Mouse (Mus musculus) frontal cortex, postnatal 36 days (tissue): Measurements from ENCODE around the gene B3gnt7.
"Not testable (repeated sequence)": the region's sequence is repeated elsewhere in the genome, so short reads cannot be mapped to it uniquely, and the experiment has no call there.

ENCODE experiments used
- DNase-seq, 2 experiments: peaks; one replicate each; pipeline ENCODE4 v3.0.0; 2022; ENCODE audit warnings: low spot score in 2 of 2

The B3gnt7 gene

GRCm38 (mm10) chr1:86301221-86302091, 1.2 kb upstream of the B3gnt7 start:
- no peak for DNase-seq

GRCm38 (mm10) chr1:86303063-86303872, 636 bp downstream of the B3gnt7 start:
- peak; percentile 46 to 50 for DNase-seq

DNA sequence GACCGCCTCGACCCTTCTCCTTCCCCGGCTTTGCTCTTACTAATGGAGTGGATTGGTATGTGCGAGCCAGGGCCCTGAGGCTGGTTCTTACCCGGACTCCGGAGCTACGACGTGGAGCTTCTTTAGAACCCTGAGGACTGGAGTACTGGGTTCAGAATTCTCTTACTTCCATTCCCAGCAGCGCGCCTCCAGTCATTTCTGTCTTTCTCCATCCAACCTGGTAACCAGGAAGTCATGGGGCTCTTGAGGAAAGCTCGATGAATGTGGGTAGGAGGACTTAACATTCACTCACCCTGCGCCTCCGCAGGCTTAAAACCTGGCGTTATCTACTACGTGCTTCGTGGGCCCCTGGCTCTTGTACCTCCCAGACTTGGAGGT, 1.2 kb downstream of the B3gnt7 start:
- DNase-seq = no peak

GRCm38 (mm10) chr1:86306686-86307085, 4.1 kb downstream of the B3gnt7 start:
- DNase-seq = no peak

DNA sequence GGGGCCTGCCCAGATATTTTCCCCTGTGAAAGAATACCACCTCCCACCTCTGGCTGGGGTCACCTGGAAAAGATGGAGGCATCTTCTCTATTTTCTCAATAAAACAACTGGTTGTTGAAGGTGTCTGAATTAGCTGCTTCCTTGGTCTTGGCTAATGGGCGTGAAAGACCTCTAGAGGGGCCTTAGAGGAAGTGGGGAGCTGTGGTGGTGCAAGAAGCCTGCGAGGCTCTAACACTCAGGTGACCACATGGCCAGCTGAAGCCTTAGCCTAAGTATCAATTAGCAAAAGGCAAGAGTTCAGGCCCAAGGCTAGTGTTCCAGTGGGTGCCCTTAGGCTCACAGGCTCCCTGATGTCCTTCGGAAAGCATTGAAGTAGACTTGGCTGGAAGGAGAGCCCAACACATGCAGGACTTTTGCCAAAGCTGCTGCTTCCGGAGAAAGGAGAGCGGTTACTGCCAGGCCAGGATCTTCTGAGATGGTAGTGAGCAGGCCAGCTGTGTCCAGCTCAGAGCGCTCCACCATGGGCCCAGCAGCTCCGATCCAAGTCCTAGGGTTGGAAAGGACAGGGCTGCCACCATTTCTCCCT, 4.6 kb downstream of the B3gnt7 start:
- DNase-seq = no peak

GRCm38 (mm10) chr1:86307871-86308641, 5.4 kb downstream of the B3gnt7 start:
- DNase-seq = no peak

- DNase-seq = no peak
These were observed 6.7 kb downstream of the B3gnt7 start for GRCm38 (mm10) chr1:86309270-86309833.

- DNase-seq = no peak
These were observed 8.1 kb downstream of the B3gnt7 start for GRCm38 (mm10) chr1:86310536-86311310.

GRCm38 (mm10) chr1:86311467-86312005, 8.9 kb downstream of the B3gnt7 start:
- DNase-seq = no peak

DNA sequence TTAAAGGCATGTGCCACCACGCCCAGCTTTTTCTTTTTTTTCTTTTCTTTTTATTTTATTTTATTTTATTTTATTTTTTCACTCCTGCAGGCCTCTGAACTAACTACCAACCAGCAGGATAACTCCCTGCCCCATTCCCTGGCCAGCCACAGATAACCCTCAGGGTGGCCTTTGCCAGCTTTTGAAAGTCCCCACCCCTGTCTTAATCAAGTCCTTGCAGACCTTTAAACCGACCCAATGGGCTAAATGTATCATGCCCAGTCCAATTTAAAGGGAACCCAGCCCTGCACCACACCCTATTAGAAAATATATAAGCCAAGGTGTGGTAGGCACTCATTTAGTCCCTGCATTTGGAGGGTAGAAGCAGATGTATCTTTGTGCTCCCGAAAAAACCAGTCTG, 9.6 kb downstream of the B3gnt7 start:
- no peak for DNase-seq

DNA sequence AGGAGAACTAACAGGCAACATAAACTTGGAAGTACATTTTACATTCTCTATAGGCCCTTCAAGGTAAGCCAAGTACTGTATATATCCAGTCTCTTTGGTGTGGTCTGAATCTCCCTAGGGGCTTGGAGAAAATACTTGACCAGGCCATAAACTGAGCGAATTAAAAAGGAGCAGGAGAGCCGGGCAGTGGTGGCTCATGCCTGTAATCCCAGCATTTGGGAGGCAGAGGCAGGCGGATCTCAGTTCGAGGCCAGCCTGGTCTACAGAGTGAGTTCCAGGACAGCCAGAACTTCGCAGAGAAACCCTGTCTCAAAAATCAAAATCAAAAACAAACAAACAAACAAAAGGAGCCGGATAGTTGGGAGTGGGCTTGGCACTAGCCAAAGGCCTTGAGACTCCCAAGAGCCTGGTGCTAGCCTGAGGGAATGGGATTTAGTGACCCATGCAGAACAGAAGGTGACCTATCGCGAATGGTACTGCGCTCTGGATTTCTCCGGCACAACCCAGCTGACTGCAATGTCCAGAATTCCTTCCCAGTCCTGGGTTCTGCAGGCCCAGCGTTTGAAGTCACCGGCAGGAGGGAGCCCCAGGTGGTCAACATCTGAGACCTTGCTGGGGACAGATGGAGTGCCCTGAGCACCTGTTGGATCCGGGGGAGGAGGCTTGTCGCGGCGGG, 10.6 kb downstream of the B3gnt7 start:
- DNase-seq = no peak

GRCm38 (mm10) chr1:86313772-86314125, 11.1 kb downstream of the B3gnt7 start:
- DNase-seq = no peak

GRCm38 (mm10) chr1:86320822-86321413, 18.3 kb downstream of the B3gnt7 start:
- DNase-seq = no peak

- DNase-seq = no peak
These were observed 33.7 kb downstream of the B3gnt7 start for GRCm38 (mm10) chr1:86336330-86336729.

GRCm38 (mm10) chr1:86339156-86339812, 36.7 kb downstream of the B3gnt7 start:
- peak; percentile 85 to 93 for DNase-seq

- DNase-seq = not testable (repeated sequence)
These were observed 38.5 kb downstream of the B3gnt7 start for GRCm38 (mm10) chr1:86341096-86341495.

DNA sequence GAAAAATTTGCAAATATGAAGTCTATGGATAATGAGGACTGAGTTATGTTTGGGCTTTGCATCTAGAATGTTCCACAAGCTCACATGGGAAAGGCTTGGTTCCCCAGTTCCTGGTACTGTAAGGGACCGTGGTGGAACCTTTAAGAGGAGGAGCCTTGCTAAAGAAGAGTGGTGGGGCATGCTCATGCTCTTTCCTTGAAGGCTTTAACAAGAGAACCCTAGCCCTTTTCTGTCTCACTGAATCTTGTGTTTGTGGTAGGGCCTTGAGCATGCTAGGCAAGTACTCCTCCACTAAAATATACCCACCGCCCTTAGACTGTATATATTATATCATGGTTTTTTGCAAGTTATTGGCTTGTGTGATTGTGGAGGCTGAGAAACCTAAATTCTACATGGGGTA, 39.7 kb downstream of the B3gnt7 start:
- DNase-seq = no peak

DNA sequence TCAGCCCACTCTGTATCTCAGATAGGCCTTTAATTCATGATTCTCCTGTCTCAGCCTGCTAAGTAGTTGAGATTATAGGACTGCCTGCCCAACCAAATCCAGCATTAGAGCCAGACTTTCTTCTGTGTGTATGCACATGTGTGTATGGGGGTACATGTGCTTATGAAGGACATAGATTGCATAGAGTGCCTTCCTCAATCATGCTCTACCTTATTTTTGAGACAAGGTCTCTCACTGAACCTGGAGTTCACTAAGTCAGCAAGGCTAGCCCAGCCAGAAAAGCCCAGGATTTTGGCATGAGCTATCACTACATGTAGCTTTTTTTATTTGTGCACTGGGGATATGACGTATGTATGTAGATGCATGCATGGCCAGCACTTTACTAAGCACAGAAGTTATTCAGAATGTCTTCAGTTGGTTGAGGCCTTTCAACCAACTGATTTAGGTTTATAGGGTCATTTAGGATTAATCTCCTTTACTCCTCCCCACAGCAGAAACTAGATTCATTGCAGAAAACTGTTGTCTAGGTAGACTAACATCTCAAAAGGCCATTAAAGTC, 40.5 kb downstream of the B3gnt7 start:
- DNase-seq = no peak
